Mouse (Mus musculus): ENCODE measurements around the gene Asap2. TPM values are rescaled to one million over a fixed set of nuclear protein-coding genes. Genes with fewer than 3 reads are reported as not detected.
A peak's percentile ranks its signal among the peaks of the same experiment; 100 is the strongest.

Asap2 gene
- polyA plus RNA-seq, 1 experiment = 3.6 TPM

GRCm38 (mm10) chr12:21284761-21285441, 294.6 kb downstream of the Asap2 start, which contains the start of gene Cpsf3:
Gene Cpsf3, plus strand, starts transcription at chr12:21285391.
- peak within 1 kb of the TSS; percentile 80 for H3K27ac ChIP-seq (ENCODE audit: control insufficient read depth, insufficient read depth, low read length)
- peaks cover 5% of the 10 kb centered on the region for H3K4me1 ChIP-seq (replicated peaks; ENCODE audit: control insufficient read depth, insufficient read depth, low read length)
- TF ChIP-seq CTCF (IDR thresholded peaks at IDR 0.05; ENCODE audit: borderline replicate concordance, control insufficient read depth, extremely low read depth, insufficient read depth, low read length, poor library complexity) (no peak), POLR2A (IDR thresholded peaks at IDR 0.05; ENCODE audit: control insufficient read depth, extremely low read depth, insufficient read depth, low read length, poor library complexity) (no peak)
- H3K36me3 ChIP-seq (ENCODE audit: control insufficient read depth, insufficient read depth, low read length) = no peaks in the 10 kb centered on the region
- WGBS = 66% methylated on average over 11 of the region's 11 CpGs
- no peaks in the 10 kb centered on the region for H3K27me3 ChIP-seq (ENCODE audit: control insufficient read depth, insufficient read depth, low read length)
- peak within 1 kb of the TSS; percentile 87 for H3K4me3 ChIP-seq (ENCODE audit: control insufficient read depth, insufficient read depth, low read length)
- DNase-seq = no peak

- WGBS = under 1% methylated on average over 47 of the region's 47 CpGs
- Histone ChIP-seq H3K27me3 (ENCODE audit: control insufficient read depth, insufficient read depth, low read length) (no peaks in the 10 kb centered on the region), H3K36me3 (ENCODE audit: control insufficient read depth, insufficient read depth, low read length) (no peaks in the 10 kb centered on the region), H3K4me3 (ENCODE audit: control insufficient read depth, insufficient read depth, low read length) (peak overlapping the region; percentile 87), H3K4me1 (replicated peaks; ENCODE audit: control insufficient read depth, insufficient read depth, low read length) (peaks cover 5% of the 10 kb centered on the region), H3K27ac (ENCODE audit: control insufficient read depth, insufficient read depth, low read length) (peak overlapping the region; percentile 48)
- no peak for DNase-seq
- no peak for TF ChIP-seq CTCF (IDR thresholded peaks at IDR 0.05; ENCODE audit: borderline replicate concordance, control insufficient read depth, extremely low read depth, insufficient read depth, low read length, poor library complexity)
- TF ChIP-seq POLR2A (IDR thresholded peaks at IDR 0.05; ENCODE audit: control insufficient read depth, extremely low read depth, insufficient read depth, low read length, poor library complexity) = no peak; the same call in 1 of the 2 replicates
Measured at GRCm38 (mm10) chr12:21285508-21286242, 295.4 kb downstream of the Asap2 start.

GRCm38 (mm10) chr12:21286243-21286622, 296.0 kb downstream of the Asap2 start, which contains the start of gene Itgb1bp1:
Gene Itgb1bp1, minus strand, starts transcription at chr12:21286284.
- Histone ChIP-seq H3K27me3 (ENCODE audit: control insufficient read depth, insufficient read depth, low read length) (no peaks in the 10 kb centered on the region), H3K4me1 (replicated peaks; ENCODE audit: control insufficient read depth, insufficient read depth, low read length) (peaks cover 5% of the 10 kb centered on the region), H3K27ac (ENCODE audit: control insufficient read depth, insufficient read depth, low read length) (peak within 1 kb of the TSS; percentile 80), H3K36me3 (ENCODE audit: control insufficient read depth, insufficient read depth, low read length) (peaks cover 2% of the 10 kb centered on the region; the same call in 1 of the 2 replicates), H3K4me3 (ENCODE audit: control insufficient read depth, insufficient read depth, low read length) (peak within 1 kb of the TSS; percentile 87)
- peak; percentile 97 for DNase-seq
- WGBS = under 1% methylated on average over 28 of the region's 28 CpGs
- TF ChIP-seq CTCF (IDR thresholded peaks at IDR 0.05; ENCODE audit: borderline replicate concordance, control insufficient read depth, extremely low read depth, insufficient read depth, low read length, poor library complexity) (no peak), POLR2A (IDR thresholded peaks at IDR 0.05; ENCODE audit: control insufficient read depth, extremely low read depth, insufficient read depth, low read length, poor library complexity) (no peak; the same call in 1 of the 2 replicates)

GRCm38 (mm10) chr12:21286712-21287650, 296.7 kb downstream of the Asap2 start:
- no peak for TF ChIP-seq POLR2A (IDR thresholded peaks at IDR 0.05; ENCODE audit: control insufficient read depth, extremely low read depth, insufficient read depth, low read length, poor library complexity)
- TF ChIP-seq CTCF (IDR thresholded peaks at IDR 0.05; ENCODE audit: borderline replicate concordance, control insufficient read depth, extremely low read depth, insufficient read depth, low read length, poor library complexity) = no peak
- DNase-seq = peak; percentile 34
- Histone ChIP-seq H3K36me3 (ENCODE audit: control insufficient read depth, insufficient read depth, low read length) (peaks cover 9% of the 10 kb centered on the region; the same call in 1 of the 2 replicates), H3K27me3 (ENCODE audit: control insufficient read depth, insufficient read depth, low read length) (no peaks in the 10 kb centered on the region), H3K4me1 (replicated peaks; ENCODE audit: control insufficient read depth, insufficient read depth, low read length) (peaks cover 5% of the 10 kb centered on the region), H3K27ac (ENCODE audit: control insufficient read depth, insufficient read depth, low read length) (peak overlapping the region; percentile 80), H3K4me3 (ENCODE audit: control insufficient read depth, insufficient read depth, low read length) (peak overlapping the region; percentile 87)
- 9% methylated on average over 18 of the region's 18 CpGs for WGBS

DNA sequence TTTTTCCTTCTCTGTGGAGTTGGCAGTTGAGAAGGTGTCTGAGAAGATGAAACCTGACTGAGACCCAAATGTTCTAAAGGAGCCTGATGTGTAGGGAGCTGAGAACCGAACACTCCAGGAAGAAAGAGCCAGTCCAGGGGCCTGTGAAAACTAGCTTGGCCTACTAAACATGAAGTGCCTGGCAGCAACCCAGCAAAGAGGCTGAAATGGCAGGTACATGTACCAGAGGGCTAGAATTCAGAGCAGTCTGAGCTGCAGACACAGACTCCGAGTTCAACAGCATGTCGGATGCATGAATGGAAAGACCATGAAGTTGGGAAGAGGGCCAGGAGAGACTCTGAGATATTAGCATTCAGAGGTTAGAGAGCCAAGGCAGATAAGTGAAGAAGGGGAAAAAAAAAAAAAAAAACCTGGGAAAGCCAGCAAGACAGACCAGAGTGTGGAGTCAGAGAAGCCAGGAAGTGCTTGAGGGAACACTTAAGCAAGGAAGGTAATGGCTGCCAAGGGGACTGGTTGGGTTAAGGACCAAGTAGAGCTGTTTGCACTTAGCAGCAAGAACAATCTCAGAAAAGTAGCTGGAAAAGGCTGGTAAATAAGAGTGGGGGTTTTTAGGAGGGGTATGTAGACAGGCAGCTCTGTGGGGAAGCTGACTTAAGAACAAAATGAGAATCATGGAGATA, 298.6 kb downstream of the Asap2 start:
- Histone ChIP-seq H3K4me3 (ENCODE audit: control insufficient read depth, insufficient read depth, low read length) (no peak overlapping the region), H3K36me3 (ENCODE audit: control insufficient read depth, insufficient read depth, low read length) (peaks cover 21% of the 10 kb centered on the region), H3K27me3 (ENCODE audit: control insufficient read depth, insufficient read depth, low read length) (no peaks in the 10 kb centered on the region), H3K27ac (ENCODE audit: control insufficient read depth, insufficient read depth, low read length) (no peak overlapping the region), H3K4me1 (replicated peaks; ENCODE audit: control insufficient read depth, insufficient read depth, low read length) (peaks cover 5% of the 10 kb centered on the region)
- WGBS = 97% methylated on average over 3 of the region's 3 CpGs
- TF ChIP-seq POLR2A (IDR thresholded peaks at IDR 0.05; ENCODE audit: control insufficient read depth, extremely low read depth, insufficient read depth, low read length, poor library complexity) (no peak), CTCF (IDR thresholded peaks at IDR 0.05; ENCODE audit: borderline replicate concordance, control insufficient read depth, extremely low read depth, insufficient read depth, low read length, poor library complexity) (no peak)
- no peak for DNase-seq

Measured in thymus, adult 2 months (tissue).